Mouse (Mus musculus): ENCODE results near the gene Fam84a. TPM values are rescaled to one million over a fixed set of nuclear protein-coding genes. Genes with fewer than 3 reads are reported as not detected.

The Fam84a gene
- total RNA-seq, 1 experiment, result 1.3 TPM

DNA sequence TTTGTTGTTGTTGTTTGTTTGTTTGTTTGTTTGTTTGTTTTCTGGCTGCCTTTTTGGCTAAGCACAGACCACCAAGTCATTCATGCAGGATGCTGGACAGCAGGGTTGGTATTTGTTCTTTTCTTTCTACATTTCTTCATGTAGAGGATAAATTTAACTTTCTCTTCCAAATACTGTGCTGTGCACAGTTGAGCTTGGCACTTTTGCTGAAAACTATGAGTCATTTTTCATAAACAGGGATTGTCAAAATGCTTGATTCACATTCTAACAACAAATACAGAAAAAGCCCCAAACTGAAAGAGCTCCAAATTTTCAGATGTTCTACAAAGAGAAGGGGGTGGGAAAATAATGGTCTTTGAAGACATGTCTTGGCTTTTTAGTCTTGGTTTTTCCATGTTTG is 54.9 kb downstream of the Fam84a start:
- H3K4me1 ChIP-seq (ENCODE audit: control insufficient read depth in 2 of 2, insufficient read depth in 2 of 2, low read length in 2 of 2, poor library complexity in 1 of 2), result no peaks in the 10 kb centered on the region
- no peak overlapping the region for H3K27ac ChIP-seq (ENCODE audit: insufficient read depth, low read depth, low read length, poor library complexity, severe bottlenecking)
- DNase-seq (ENCODE audit: low read depth, low spot score), result no peak
- in situ Hi-C loops (cut with MboI; ENCODE audit: low sequenced_read_pairs in 2 of 2, unreplicated experiment in 2 of 2), result no loop called here
- H3K9ac ChIP-seq (ENCODE audit: insufficient read depth, low read depth, low read length, poor library complexity, severe bottlenecking), result no peak overlapping the region
- TF ChIP-seq ZC3H11A (IDR thresholded peaks at IDR 0.05; ENCODE audit: borderline replicate concordance, low read depth, low read length), result no peak
- no peak for TF ChIP-seq CHD2 (IDR thresholded peaks at IDR 0.05; ENCODE audit: low read depth, low read length)
- TF ChIP-seq HCFC1 (IDR thresholded peaks at IDR 0.05; ENCODE audit: borderline replicate concordance, insufficient read depth, low read length), result no peak
- TF ChIP-seq MAFK (IDR thresholded peaks at IDR 0.05; ENCODE audit: insufficient read depth, low read depth, low read length), result no peak
- no peak for TF ChIP-seq ZNF384 (IDR thresholded peaks at IDR 0.05; ENCODE audit: low read depth, low read length)
- no peaks in the 10 kb centered on the region for H3K9me3 ChIP-seq (ENCODE audit: control insufficient read depth, insufficient read depth, low read depth, low read length)
- no peaks in the 10 kb centered on the region for H3K36me3 ChIP-seq (ENCODE audit: control insufficient read depth, insufficient read depth, low read length, poor library complexity, severe bottlenecking)
- H3K4me3 ChIP-seq (ENCODE audit: insufficient read depth in 1 of 2, low read depth in 1 of 2, low read length in 2 of 2, poor library complexity in 1 of 2, severe bottlenecking in 1 of 2), result no peak overlapping the region
